Mouse (Mus musculus): ENCODE measurements around the gene Dip2b. TPM values are rescaled to one million over a fixed set of nuclear protein-coding genes. Genes with fewer than 3 reads are reported as not detected.
A peak's percentile ranks its signal among the peaks of the same experiment; 100 is the strongest.

Dip2b gene
- polyA plus RNA-seq, 1 experiment from 2014 or later, result 26.6 TPM

DNA sequence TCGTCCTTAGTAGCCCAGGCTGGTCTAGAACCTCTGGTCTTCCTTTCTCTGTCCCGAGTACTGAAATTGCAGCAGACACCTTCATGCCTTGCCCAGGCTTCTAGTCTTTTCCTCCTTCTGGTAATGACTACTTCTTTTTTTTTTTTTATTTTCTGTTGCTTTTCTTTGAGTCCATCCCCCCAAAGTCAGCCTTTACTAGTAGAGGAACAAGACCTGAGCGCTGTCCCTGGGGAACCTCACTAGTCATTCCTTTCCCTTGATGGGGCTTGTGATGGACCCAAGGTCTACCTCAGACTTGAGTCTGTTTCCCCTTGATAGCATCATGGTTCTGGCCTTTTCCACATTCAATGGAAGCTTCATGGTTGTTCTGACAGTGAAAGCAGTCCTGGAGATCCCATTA is 179.6 kb downstream of the Dip2b start:
- Histone ChIP-seq H3K9ac (replicated peaks) (no peak overlapping the region), H3K9me3 (peaks cover 12% of the 10 kb centered on the region), H3K27ac (replicated peaks) (no peak overlapping the region), H3K4me2 (replicated peaks) (no peak overlapping the region), H3K4me1 (no peaks in the 10 kb centered on the region), H3K27me3 (no peaks in the 10 kb centered on the region), H3K36me3 (peaks cover 42% of the 10 kb centered on the region), H3K4me3 (no peak overlapping the region)
- ATAC-seq (ENCODE audit: low FRiP score, low read depth), result no peak
- 94% methylated on average over 3 of the region's 3 CpGs for WGBS

DNA sequence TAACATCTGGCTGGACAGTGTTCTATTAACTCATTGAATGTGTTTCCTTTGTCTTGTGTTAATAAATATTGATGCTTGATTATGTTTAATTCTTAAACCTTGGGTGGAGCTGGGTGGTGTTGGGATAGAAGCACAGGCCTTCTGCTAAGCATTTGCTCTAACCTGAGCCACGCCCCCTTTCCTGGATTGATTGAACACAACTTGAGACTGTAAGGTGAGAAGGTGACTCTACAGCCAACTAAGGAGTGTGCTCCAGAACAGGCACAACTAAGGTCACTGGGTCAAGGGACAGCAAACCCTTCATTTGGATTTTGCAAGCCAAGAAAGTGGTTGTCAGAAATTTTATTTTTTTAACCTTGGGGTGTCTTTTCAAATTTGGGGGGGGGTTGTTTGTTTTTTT is 180.9 kb downstream of the Dip2b start:
- 92% methylated on average over 1 of the region's 1 CpGs for WGBS
- Histone ChIP-seq H3K4me3 (no peak overlapping the region), H3K9ac (replicated peaks) (no peak overlapping the region), H3K27me3 (no peaks in the 10 kb centered on the region), H3K36me3 (peaks cover 29% of the 10 kb centered on the region), H3K4me1 (no peaks in the 10 kb centered on the region), H3K9me3 (peaks cover 16% of the 10 kb centered on the region), H3K4me2 (replicated peaks) (no peak overlapping the region), H3K27ac (replicated peaks) (no peak overlapping the region)
- no peak for ATAC-seq (ENCODE audit: low FRiP score, low read depth)

DNA sequence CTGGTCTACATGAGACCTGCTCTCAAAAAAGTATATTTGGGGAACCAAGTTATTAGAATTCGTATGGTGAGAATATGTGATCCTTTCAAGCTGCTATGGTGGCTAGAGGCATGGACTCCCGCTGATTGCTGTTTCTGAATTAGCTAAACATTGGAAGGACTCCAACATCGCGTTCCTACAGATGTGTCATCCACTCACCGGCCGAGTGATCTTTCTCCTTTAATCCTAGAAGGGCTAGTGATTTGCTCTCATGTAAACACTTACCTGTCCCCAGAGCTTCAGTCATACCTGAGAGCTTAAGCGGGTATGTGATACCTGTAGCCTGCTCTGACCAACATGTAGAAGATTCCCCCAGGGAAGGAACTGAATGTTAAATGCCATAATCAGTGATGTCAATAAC is 182.5 kb downstream of the Dip2b start:
- H3K36me3 ChIP-seq, result peaks cover 14% of the 10 kb centered on the region
- no peaks in the 10 kb centered on the region for H3K4me1 ChIP-seq
- no peaks in the 10 kb centered on the region for H3K27me3 ChIP-seq
- WGBS, result 89% methylated on average over 7 of the region's 7 CpGs
- H3K9me3 ChIP-seq, result peaks cover 16% of the 10 kb centered on the region
- no peak for ATAC-seq (ENCODE audit: low FRiP score, low read depth)
- no peak overlapping the region for H3K9ac ChIP-seq (replicated peaks)
- H3K4me3 ChIP-seq, result no peak overlapping the region
- H3K27ac ChIP-seq (replicated peaks), result no peak overlapping the region
- no peak overlapping the region for H3K4me2 ChIP-seq (replicated peaks)

DNA sequence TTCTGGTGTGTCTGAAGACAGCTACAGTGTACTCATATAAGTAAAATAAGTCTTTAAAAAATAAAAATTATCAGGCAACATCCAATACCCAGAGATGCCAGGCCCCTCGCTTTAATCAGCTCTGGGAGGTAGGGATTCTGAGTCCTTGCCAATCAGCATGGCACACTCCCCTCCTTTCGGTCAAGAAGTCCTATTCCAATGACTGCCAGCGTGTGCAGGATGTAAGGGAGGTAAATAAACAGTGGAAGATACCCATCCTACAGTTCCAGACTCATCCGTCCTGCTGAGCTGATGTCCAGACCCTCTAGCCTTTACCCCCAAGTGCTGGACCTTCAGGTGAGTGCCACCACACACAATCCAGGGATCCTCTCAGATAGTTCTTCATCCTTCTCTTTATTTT is 186.9 kb downstream of the Dip2b start:
- 94% methylated on average over 4 of the region's 4 CpGs for WGBS
- Histone ChIP-seq H3K4me3 (no peak overlapping the region), H3K9me3 (peaks cover 16% of the 10 kb centered on the region), H3K9ac (replicated peaks) (no peak overlapping the region), H3K27ac (replicated peaks) (no peak overlapping the region), H3K36me3 (no peaks in the 10 kb centered on the region), H3K4me2 (replicated peaks) (no peak overlapping the region), H3K4me1 (peaks cover 15% of the 10 kb centered on the region), H3K27me3 (no peaks in the 10 kb centered on the region)
- ATAC-seq (ENCODE audit: low FRiP score, low read depth), result no peak

DNA sequence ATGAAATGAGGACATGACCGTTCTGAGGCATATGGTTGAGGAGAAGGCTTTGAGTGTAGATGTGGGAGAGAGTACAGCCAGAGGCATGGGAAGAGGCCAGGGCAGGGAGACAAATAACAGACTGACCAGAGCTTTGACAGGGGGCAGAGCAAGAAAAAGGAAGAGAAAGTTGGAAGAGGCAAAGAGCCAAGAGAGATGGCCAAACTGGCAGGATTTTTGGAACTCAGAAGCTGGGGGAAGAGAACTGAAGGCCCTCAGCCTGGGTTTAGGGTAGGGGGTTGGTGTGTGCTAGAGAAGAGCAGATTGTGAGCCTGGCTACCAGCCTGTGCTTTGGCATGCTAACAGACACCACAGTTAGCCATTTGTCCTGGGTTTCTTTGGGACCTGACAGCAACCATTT is 187.4 kb downstream of the Dip2b start:
- H3K4me1 ChIP-seq, result peaks cover 15% of the 10 kb centered on the region
- H3K27ac ChIP-seq (replicated peaks), result no peak overlapping the region
- H3K36me3 ChIP-seq, result no peaks in the 10 kb centered on the region
- no peak overlapping the region for H3K4me3 ChIP-seq
- no peak for ATAC-seq (ENCODE audit: low FRiP score, low read depth)
- no peak overlapping the region for H3K4me2 ChIP-seq (replicated peaks)
- 98% methylated on average over 1 of the region's 1 CpGs for WGBS
- H3K9me3 ChIP-seq, result peaks cover 16% of the 10 kb centered on the region
- H3K27me3 ChIP-seq, result no peaks in the 10 kb centered on the region
- no peak overlapping the region for H3K9ac ChIP-seq (replicated peaks)

DNA sequence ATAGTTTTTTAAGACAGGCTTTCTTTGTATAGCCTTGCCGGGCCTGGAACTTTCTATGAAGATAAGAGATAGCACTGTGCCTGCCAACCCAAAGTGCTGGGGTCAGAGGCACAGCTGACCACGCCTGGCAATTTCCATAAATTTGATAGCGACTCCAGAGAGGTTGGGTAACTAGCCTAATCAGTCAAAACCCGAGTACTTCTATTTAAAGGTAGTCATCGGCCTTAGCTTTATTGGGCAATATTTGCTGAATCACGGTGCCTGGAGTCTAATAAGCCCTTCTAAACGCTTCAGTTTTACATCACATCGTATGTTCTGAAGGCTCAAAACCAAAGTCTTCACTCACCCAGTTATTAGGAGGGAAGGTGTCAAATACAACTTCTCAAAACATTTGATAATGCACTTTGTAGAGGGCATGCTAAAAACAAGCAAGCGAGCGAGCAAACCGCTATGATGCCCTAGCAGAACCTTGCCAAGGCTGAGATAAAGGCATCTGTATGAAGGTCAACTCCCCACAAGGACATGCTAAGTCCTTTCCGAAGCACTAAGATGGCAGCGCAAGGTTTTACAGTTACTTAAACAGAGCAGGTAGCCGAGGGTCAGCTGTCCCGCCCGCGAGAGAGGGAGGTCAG is 188.7 kb downstream of the Dip2b start:
- no peak; the same call in 1 of the 2 replicates for ATAC-seq (ENCODE audit: low FRiP score, low read depth)
- Histone ChIP-seq H3K4me1 (peaks cover 15% of the 10 kb centered on the region), H3K4me3 (peak overlapping the region; percentile 70), H3K9ac (replicated peaks) (peak overlapping the region; percentile 97), H3K4me2 (replicated peaks) (peak overlapping the region; percentile 73), H3K27ac (replicated peaks) (peak overlapping the region; percentile 100), H3K36me3 (no peaks in the 10 kb centered on the region), H3K27me3 (no peaks in the 10 kb centered on the region), H3K9me3 (peaks cover 13% of the 10 kb centered on the region)
- 8% methylated on average over 17 of the region's 17 CpGs for WGBS

DNA sequence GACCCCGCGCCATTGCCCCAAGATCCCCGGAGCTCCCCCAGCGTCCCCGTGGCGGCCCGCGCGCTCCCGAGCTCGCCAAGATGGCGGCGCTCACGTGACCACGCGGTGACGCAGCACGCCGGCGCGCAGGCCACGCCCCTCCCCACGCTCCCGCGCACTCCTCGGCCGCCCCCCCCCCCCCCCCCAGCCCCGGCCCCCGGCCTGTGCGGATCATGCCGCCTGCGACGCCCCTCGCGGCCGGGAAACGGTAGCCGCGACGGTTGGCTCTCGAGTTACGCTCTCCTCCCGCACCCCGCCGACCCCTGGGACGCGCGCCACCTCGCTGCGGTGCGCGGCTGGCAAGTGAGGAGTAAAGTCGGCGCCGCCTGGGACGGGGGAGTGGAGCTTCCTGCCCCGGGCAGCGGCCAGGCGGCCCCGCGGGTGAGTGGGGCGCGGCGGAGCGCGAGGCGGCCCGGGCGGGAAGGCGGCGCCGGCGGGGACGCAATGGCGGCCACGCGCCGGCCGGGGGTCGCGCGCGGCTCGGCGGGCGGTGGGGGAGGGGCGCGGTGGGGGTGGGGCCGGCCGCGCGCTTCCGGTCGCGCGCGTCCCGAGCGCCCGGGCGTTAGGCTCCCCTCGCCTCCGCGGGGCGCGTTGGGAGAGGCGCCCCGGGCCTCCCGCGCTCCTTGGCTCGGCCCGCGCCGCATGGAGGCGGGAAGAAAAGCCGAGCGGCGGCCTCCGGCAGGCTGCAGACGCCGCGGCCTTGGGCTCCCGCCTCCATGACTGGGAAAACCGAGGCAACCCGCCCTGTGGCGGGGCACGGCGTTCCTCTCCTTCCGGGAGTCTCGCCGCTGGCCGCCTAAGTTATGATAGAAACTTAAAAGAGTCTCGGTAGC is 189.4 kb downstream of the Dip2b start, which contains the start of gene Atf1:
TSS of gene Atf1 (plus strand) at position 157 of the 872 bp plus-strand sequence.
- Histone ChIP-seq H3K4me3 (peak within 1 kb of the TSS; percentile 70), H3K9ac (replicated peaks) (peak within 1 kb of the TSS; percentile 97), H3K9me3 (peaks cover 5% of the 10 kb centered on the region), H3K27ac (replicated peaks) (peak within 1 kb of the TSS; percentile 100), H3K27me3 (no peaks in the 10 kb centered on the region), H3K36me3 (0 out of 2 replicates have a peak, but pooled peaks cover under 1% of the 10 kb centered on the region), H3K4me1 (peaks cover 15% of the 10 kb centered on the region), H3K4me2 (replicated peaks) (peak within 1 kb of the TSS; percentile 73)
- WGBS, result under 1% methylated on average over 62 of the region's 133 CpGs
- ATAC-seq (ENCODE audit: low FRiP score, low read depth), result peak; percentile 85

DNA sequence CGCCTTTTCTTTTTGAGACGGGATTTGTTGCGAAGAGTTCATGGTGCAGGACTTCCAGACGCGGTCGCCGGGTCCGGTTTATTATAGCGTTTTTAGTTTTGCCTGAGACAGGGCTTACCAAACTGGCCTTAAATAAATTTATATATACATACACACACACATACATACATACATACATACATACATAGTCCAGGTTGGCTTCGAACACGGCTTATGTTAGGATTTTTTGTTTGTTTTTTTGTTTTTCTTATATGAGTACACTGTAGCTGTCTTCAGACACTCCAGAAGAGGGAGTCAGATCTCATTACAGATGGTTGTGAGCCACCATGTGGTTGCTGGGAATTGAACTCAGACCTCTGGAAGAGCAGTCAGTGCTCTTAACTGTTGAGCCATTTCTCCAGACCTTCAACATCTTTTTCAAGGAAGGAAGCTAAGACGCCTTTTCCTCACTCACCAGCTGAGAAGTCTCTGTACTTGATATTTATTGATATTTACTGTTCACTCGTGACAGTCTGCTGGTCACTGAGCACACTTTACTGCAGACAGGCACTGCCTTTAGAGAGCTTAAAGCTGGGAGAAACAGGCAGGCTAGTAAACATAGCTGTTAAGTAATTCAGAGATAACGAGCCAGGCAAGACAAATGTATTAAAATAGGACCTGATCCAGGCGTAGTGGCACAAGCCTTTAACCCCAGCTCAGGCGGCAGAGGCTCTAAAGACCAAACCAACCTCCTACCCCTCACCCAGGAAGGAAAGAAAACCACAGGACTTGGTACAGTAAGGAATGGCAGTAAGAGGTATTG is 190.3 kb downstream of the Dip2b start:
- Histone ChIP-seq H3K27ac (replicated peaks) (peak overlapping the region; percentile 100), H3K36me3 (peaks cover 9% of the 10 kb centered on the region; the same call in 1 of the 2 replicates), H3K9ac (replicated peaks) (peak overlapping the region; percentile 97), H3K4me1 (peaks cover 15% of the 10 kb centered on the region), H3K4me2 (replicated peaks) (peak overlapping the region; percentile 73), H3K4me3 (peak overlapping the region; percentile 70), H3K9me3 (no peaks in the 10 kb centered on the region), H3K27me3 (no peaks in the 10 kb centered on the region)
- 21% methylated on average over 16 of the region's 16 CpGs for WGBS
- ATAC-seq (ENCODE audit: low FRiP score, low read depth), result no peak

DNA sequence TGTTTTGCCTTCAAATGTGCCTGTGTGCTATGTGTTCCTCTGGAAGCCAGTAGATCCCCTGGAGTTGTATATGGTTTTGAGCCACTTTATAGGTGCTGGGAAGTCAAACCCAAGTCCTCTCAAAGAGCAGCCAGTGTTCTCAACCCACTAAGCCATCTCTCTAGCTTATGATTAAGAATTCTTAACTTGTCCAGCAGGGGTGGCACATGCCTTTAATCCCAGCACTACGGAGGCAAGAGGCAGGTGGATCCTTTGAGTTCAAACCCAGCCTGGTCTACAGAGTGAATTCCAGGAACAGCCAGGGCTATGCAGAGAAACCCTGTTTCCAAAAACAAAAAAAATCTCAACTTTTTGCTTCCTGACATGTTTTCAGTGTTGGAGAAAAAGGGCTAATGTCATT is 192.2 kb downstream of the Dip2b start:
- no peak for ATAC-seq (ENCODE audit: low FRiP score, low read depth)
- no peak overlapping the region for H3K4me2 ChIP-seq (replicated peaks)
- H3K9me3 ChIP-seq, result no peaks in the 10 kb centered on the region
- WGBS, result 46% methylated on average over 1 of the region's 1 CpGs
- no peak overlapping the region for H3K27ac ChIP-seq (replicated peaks)
- peaks cover 15% of the 10 kb centered on the region for H3K4me1 ChIP-seq
- H3K27me3 ChIP-seq, result no peaks in the 10 kb centered on the region
- no peak overlapping the region for H3K4me3 ChIP-seq
- H3K9ac ChIP-seq (replicated peaks), result no peak overlapping the region
- H3K36me3 ChIP-seq, result peaks cover 27% of the 10 kb centered on the region

DNA sequence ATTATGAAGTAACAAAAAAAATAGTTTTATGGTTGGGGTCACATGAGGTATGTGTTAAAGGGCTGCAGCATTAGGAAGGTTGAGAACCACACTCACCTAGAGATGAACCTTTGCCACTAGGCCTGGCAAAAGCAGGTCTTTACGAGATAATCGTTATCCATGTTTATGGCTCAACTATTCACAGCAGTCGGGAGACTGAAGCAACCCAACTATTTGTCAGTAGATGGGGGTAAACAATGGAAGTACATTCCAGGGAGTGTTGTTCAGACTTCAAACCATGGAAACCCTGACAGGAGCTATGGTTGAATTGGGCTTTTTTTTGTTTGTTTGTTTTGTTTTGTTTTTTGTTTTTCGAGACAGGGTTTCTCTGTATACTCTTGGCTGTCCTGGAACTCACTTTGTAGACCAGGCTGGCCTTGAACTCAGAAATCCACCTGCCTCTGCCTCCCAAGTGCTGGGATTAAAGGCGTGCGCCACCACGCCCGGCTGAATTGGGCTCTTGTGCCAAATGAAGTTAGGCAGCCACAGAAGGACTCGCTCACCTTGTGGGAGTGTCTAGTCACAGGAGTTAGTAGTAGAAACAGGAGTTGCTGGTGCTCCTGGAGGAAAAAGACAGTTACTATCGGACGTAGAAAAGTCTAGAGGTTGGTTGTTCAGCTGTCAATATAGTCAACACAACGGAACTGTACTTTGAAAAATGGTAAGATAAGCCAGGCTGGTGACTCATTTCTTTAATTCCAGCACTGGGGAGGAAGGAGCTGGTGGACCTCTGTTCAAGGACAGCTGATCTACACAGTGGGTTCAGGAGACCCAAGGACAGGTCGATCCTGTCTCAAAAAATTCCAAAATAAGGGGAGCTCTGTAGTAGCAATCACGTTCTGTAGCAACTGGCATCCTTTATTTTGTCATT is 193.4 kb downstream of the Dip2b start:
- no peaks in the 10 kb centered on the region for H3K9me3 ChIP-seq
- no peak for ATAC-seq (ENCODE audit: low FRiP score, low read depth)
- H3K4me2 ChIP-seq (replicated peaks), result no peak overlapping the region
- WGBS, result 95% methylated on average over 14 of the region's 14 CpGs
- peaks cover 35% of the 10 kb centered on the region for H3K36me3 ChIP-seq
- peaks cover 13% of the 10 kb centered on the region for H3K4me1 ChIP-seq
- no peaks in the 10 kb centered on the region for H3K27me3 ChIP-seq
- H3K9ac ChIP-seq (replicated peaks), result no peak overlapping the region
- H3K4me3 ChIP-seq, result no peak overlapping the region
- no peak overlapping the region for H3K27ac ChIP-seq (replicated peaks)
